Mouse (Mus musculus) kidney, postnatal 0 days (tissue): ENCODE measurements around the gene Gm45837. TPM values are rescaled to one million over a fixed set of nuclear protein-coding genes. Genes with fewer than 3 reads are reported as not detected.
A peak's percentile ranks its signal among the peaks of the same experiment; 100 is the strongest.

Experiments used
- ATAC-seq: fragments of 200-750 bp; cut with Nextera tagmentation; replicated peaks from 2 replicates; pipeline ENCODE4 v1.8.0; 2017; ENCODE audit warnings: low read depth, moderate number of reproducible peaks, moderate TSS enrichment, moderate library complexity; ENCODE audit not compliant: low FRiP score
- DNase-seq: peaks from one replicate; pipeline ENCODE4 v3.0.0-alpha.2; 2016; ENCODE audit warnings: low spot score
- H3K27ac ChIP-seq: fragments of 300-500 bp; sonication (generic); 2 replicates; pipeline ENCODE4 v1.5.1; 2014; ENCODE audit warnings: mild to moderate bottlenecking
- H3K27me3 ChIP-seq: fragments of 300-500 bp; sonication (generic); 2 replicates; pipeline ENCODE4 v1.6.1; 2014; ENCODE audit warnings: low read length, mixed read lengths; ENCODE audit not compliant: insufficient read depth
- H3K36me3 ChIP-seq: fragments of 300-500 bp; sonication (generic); 2 replicates; pipeline ENCODE4 v1.6.1; 2014; ENCODE audit warnings: low read length, mixed read lengths; ENCODE audit not compliant: insufficient read depth
- H3K4me1 ChIP-seq: fragments of 300-500 bp; sonication (generic); replicated peaks from 2 replicates; pipeline ENCODE4 v1.6.1; 2014; ENCODE audit warnings: antibody characterized with exemption, low read length, mixed read lengths; ENCODE audit not compliant: insufficient read depth
- H3K4me2 ChIP-seq: fragments of 300-500 bp; sonication (generic); 2 replicates; pipeline ENCODE4 v1.6.1; 2014; ENCODE audit warnings: mild to moderate bottlenecking, low read length, moderate library complexity, mixed read lengths
- H3K4me3 ChIP-seq: fragments of 300-500 bp; sonication (generic); replicated peaks from 2 replicates; pipeline ENCODE4 v1.5.1; 2014; ENCODE audit warnings: low read depth, low read length
- H3K9ac ChIP-seq: fragments of 300-500 bp; sonication (generic); 2 replicates; pipeline ENCODE4 v1.6.1; 2014; ENCODE audit warnings: low read depth, low read length
- H3K9me3 ChIP-seq: fragments of 300-500 bp; sonication (generic); replicated peaks from 2 replicates; pipeline ENCODE4 v1.6.1; 2016; ENCODE audit warnings: low read length, inconsistent platforms, mixed read lengths
- CTCF ChIP-seq: IDR thresholded peaks from 2 replicates; pipeline ENCODE4 v1.5.1; 2016; ENCODE audit warnings: antibody characterized with exemption, low read depth, mild to moderate bottlenecking, moderate library complexity
- WGBS: fragments of 180-500 bp; shearing (Covaris S2); extraction: QIAGEN DNeasy Blood & Tissue Kit; methylation state at CpG from one replicate; pipeline ENCODE4 v1.1.7; 2014; 5-methylcytosine and 5-hydroxymethylcytosine counted together
- polyA plus RNA-seq: library from polyadenylated mRNA; unstranded; fragments of >200 nt; fragmentation: Nextera tagmentation; extraction: Ambion mirVana; gene quantifications from 2 replicates; pipeline ENCODE4 v1.2.1, GENCODE M21; 2015

The Gm45837 gene
- polyA plus RNA-seq, 1 experiment from 2014 or later: 4.5 TPM

GRCm38 (mm10) chr7:101394569-101394968, 16.1 kb upstream of the Gm45837 start:
- Histone ChIP-seq H3K27ac (peak overlapping the region; percentile 95), H3K36me3 (peaks cover 38% of the 10 kb centered on the region), H3K4me3 (peak overlapping the region; percentile 39), H3K4me1 (peaks cover 13% of the 10 kb centered on the region), H3K4me2 (peak overlapping the region; percentile 54), H3K9me3 (no peaks in the 10 kb centered on the region), H3K9ac (peak overlapping the region; percentile 55), H3K27me3 (no peaks in the 10 kb centered on the region)
- TF ChIP-seq CTCF: no peak
- DNase-seq (no peak), ATAC-seq (peak; percentile 7; the same call in 1 of the 2 replicates)
- 30% methylated on average over 3 of the region's 3 CpGs for WGBS

GRCm38 (mm10) chr7:101395471-101395870, 15.2 kb upstream of the Gm45837 start:
- Histone ChIP-seq H3K9me3 (no peaks in the 10 kb centered on the region), H3K4me3 (peak overlapping the region; percentile 39), H3K36me3 (peaks cover 37% of the 10 kb centered on the region), H3K4me1 (peaks cover 13% of the 10 kb centered on the region), H3K4me2 (peak overlapping the region; percentile 54), H3K27me3 (no peaks in the 10 kb centered on the region), H3K9ac (peak overlapping the region; percentile 35; the same call in 1 of the 2 replicates), H3K27ac (peak overlapping the region; percentile 95; the same call in 1 of the 2 replicates)
- TF ChIP-seq CTCF: no peak
- ATAC-seq: no peak; the same call in 1 of the 2 replicates
- DNase-seq: peak; percentile 65
- WGBS: 61% methylated on average over 2 of the region's 2 CpGs

DNA sequence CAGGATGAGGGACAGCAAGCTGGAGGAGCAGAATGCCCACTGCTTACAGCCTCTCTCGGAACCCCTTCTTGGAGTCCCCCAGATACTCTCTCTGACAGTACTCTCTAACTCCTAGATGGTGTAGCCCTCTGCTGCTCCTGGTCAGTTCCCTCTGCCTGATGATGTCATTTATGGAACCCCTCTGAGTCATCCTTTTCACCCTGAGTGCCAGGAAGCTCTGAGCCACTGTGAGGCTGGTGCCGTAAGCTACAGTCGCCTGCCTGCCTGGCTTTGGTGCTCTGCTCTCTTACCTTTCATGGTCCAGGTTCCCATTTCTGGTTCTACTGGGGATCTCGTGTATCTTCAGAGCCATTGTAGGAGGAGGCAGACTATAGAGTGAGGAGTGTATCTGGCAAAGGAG, 13.5 kb upstream of the Gm45837 start:
- H3K36me3 ChIP-seq: peaks cover 54% of the 10 kb centered on the region
- WGBS: 86% methylated on average over 4 of the region's 4 CpGs
- no peak for DNase-seq

DNA sequence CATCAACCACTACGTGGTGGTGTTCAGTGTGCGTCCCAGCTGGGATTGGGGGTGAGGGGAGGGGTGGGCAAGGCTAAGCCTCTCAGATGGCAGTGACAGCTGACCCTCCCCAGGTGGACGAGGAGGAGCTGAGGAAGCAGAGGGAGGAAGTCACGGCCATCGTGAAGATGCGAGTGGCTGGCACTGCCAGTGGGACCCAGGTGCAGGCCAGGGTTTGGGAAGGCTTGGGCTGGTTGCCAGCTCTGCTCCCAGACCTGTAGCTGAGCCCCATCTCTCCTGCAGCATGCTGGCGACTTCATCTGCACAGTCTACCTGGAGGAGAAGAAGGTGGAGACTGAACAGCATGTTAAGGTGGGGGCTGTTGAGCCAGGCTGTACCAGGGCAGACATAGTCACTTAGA, 9.2 kb upstream of the Gm45837 start:
- DNase-seq: no peak
- WGBS: 88% methylated on average over 7 of the region's 7 CpGs
- Histone ChIP-seq H3K36me3 (peaks cover 76% of the 10 kb centered on the region), H3K9ac (no peak overlapping the region), H3K4me2 (no peak overlapping the region), H3K4me3 (no peak overlapping the region), H3K9me3 (no peaks in the 10 kb centered on the region), H3K4me1 (no peaks in the 10 kb centered on the region), H3K27ac (no peak overlapping the region), H3K27me3 (no peaks in the 10 kb centered on the region)
- no peak for TF ChIP-seq CTCF
- no peak for ATAC-seq

More for the DNA sequence above, 13.5 kb upstream of the Gm45837 start:
- Histone ChIP-seq H3K4me1 (peaks cover 13% of the 10 kb centered on the region), H3K9ac (no peak overlapping the region), H3K4me3 (no peak overlapping the region), H3K27ac (no peak overlapping the region), H3K27me3 (no peaks in the 10 kb centered on the region), H3K4me2 (no peak overlapping the region), H3K9me3 (no peaks in the 10 kb centered on the region)
- no peak for TF ChIP-seq CTCF
- ATAC-seq: no peak

- 90% methylated on average over 5 of the region's 5 CpGs for WGBS
Measured at GRCm38 (mm10) chr7:101403831-101404230, 6.9 kb upstream of the Gm45837 start.

DNA sequence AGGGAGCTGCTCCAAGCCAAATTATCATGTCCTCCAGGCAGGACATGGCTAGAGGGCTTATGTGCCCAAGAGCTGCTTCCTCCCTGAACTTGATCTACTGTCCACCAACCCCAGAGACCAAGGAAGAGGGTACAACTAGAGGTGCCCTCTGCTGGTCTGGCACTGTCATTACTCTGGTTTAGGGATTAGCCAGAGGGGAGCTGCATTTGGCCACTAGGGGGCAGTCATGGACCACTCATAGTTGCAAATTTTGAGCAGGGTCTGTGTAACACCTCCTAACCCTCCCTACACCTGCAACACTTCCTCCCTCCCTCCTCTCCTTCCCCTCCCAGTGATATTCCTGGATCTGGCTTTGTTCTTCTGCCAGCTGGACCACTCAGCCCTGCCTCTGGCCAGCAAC, 2.1 kb downstream of the Gm45837 start:
- peak; percentile 93 for DNase-seq

More at GRCm38 (mm10) chr7:101403831-101404230, 6.9 kb upstream of the Gm45837 start:
- no peaks in the 10 kb centered on the region for H3K4me1 ChIP-seq
- DNase-seq (no peak), ATAC-seq (no peak)
- no peak overlapping the region for H3K4me3 ChIP-seq
- no peaks in the 10 kb centered on the region for H3K9me3 ChIP-seq
- H3K27ac ChIP-seq: no peak overlapping the region
- H3K27me3 ChIP-seq: no peaks in the 10 kb centered on the region
- H3K36me3 ChIP-seq: peaks cover 74% of the 10 kb centered on the region
- no peak overlapping the region for H3K9ac ChIP-seq
- no peak overlapping the region for H3K4me2 ChIP-seq
- TF ChIP-seq CTCF: peak; percentile 50

GRCm38 (mm10) chr7:101414209-101414608, 3.5 kb downstream of the Gm45837 start:
- ATAC-seq (no peak), DNase-seq (no peak)
- H3K27me3 ChIP-seq: no peaks in the 10 kb centered on the region
- no peaks in the 10 kb centered on the region for H3K9me3 ChIP-seq
- H3K4me2 ChIP-seq: no peak overlapping the region
- H3K9ac ChIP-seq: no peak overlapping the region
- no peak for TF ChIP-seq CTCF
- H3K4me3 ChIP-seq: no peak overlapping the region
- WGBS: 41% methylated on average over 4 of the region's 4 CpGs
- 0 out of 2 replicates have a peak, but pooled peaks cover 12% of the 10 kb centered on the region for H3K36me3 ChIP-seq
- H3K27ac ChIP-seq: no peak overlapping the region
- H3K4me1 ChIP-seq: peaks cover 6% of the 10 kb centered on the region; the same call in 1 of the 2 replicates

More for the DNA sequence above, 2.1 kb downstream of the Gm45837 start:
- ATAC-seq: peak; percentile 8; the same call in 1 of the 2 replicates
- no peak overlapping the region for H3K27ac ChIP-seq
- no peak overlapping the region for H3K9ac ChIP-seq
- H3K4me2 ChIP-seq: no peak overlapping the region
- H3K27me3 ChIP-seq: no peaks in the 10 kb centered on the region
- peak; percentile 100 for TF ChIP-seq CTCF
- H3K4me1 ChIP-seq: peaks cover 6% of the 10 kb centered on the region; the same call in 1 of the 2 replicates
- H3K9me3 ChIP-seq: no peaks in the 10 kb centered on the region
- peaks cover 26% of the 10 kb centered on the region; the same call in 1 of the 2 replicates for H3K36me3 ChIP-seq
- no peak overlapping the region for H3K4me3 ChIP-seq
